Mouse (Mus musculus) brain, embryonic 14.5 days (tissue): Measurements from ENCODE around the gene Gabrd.

ENCODE experiments used
- CTCF ChIP-seq: fragments of 200-500 bp; IDR thresholded peaks from 2 replicates; pipeline ENCODE4 v1.5.1; 2012; ENCODE audit warnings: inconsistent platforms, mild to moderate bottlenecking, moderate library complexity, borderline replicate concordance; ENCODE audit not compliant: insufficient read depth, insufficient read length; ENCODE audit errors: extremely low read depth
- POLR2A ChIP-seq: fragments of 200-500 bp; IDR thresholded peaks from 2 replicates; pipeline ENCODE4 v1.6.1; 2012; ENCODE audit warnings: mild to moderate bottlenecking, inconsistent platforms, borderline replicate concordance; ENCODE audit not compliant: poor library complexity, insufficient read depth, insufficient read length, severe bottlenecking; ENCODE audit errors: extremely low read depth

- TF ChIP-seq POLR2A (no peak), CTCF (no peak)
These were observed 31.3 kb upstream of the Gabrd start for GRCm38 (mm10) chr4:155429202-155429601.
